Mouse (Mus musculus): ENCODE results near the gene Samd7. TPM values are rescaled to one million over a fixed set of nuclear protein-coding genes. Genes with fewer than 3 reads are reported as not detected.

Gene Samd7
- polyA plus RNA-seq, 1 experiment = not detected

GRCm38 (mm10) chr3:30764877-30765276, 18.8 kb downstream of the Samd7 start:
- H3K79me3 ChIP-seq (ENCODE audit: low read depth) = no peaks in the 10 kb centered on the region
- TF ChIP-seq USF1 (IDR thresholded peaks at IDR 0.05; ENCODE audit: low read depth) (no peak), FOSL1 (IDR thresholded peaks at IDR 0.05; ENCODE audit: insufficient read depth, low read length, poor library complexity, severe bottlenecking) (no peak), MYOD1 (IDR thresholded peaks at IDR 0.05; ENCODE audit: control insufficient read depth, insufficient read length, low read depth) (no peak), CTCF (IDR thresholded peaks at IDR 0.05; ENCODE audit: control insufficient read depth, insufficient read depth, insufficient read length) (no peak), CEBPB (IDR thresholded peaks at IDR 0.05; ENCODE audit: low read depth) (no peak), MAX (IDR thresholded peaks at IDR 0.05) (no peak), MYOG (IDR thresholded peaks at IDR 0.05; ENCODE audit: control insufficient read depth, extremely low read depth, insufficient read length) (no peak)
- H3K79me2 ChIP-seq (ENCODE audit: control insufficient read depth, insufficient read depth) = no peaks in the 10 kb centered on the region
- H3ac ChIP-seq (ENCODE audit: control insufficient read depth, insufficient read length, low read depth) = no peak overlapping the region
- no peaks in the 10 kb centered on the region for H3K36me3 ChIP-seq (ENCODE audit: control insufficient read depth, insufficient read depth)
- no peaks in the 10 kb centered on the region for H3K27me3 ChIP-seq (ENCODE audit: control insufficient read depth, insufficient read depth, insufficient read length)
- no peak overlapping the region for H3K4me3 ChIP-seq (ENCODE audit: insufficient read depth, poor library complexity, severe bottlenecking)

GRCm38 (mm10) chr3:30765311-30766027, 19.4 kb downstream of the Samd7 start:
- Histone ChIP-seq H3K36me3 (ENCODE audit: control insufficient read depth, insufficient read depth) (no peaks in the 10 kb centered on the region), H3K79me2 (ENCODE audit: control insufficient read depth, insufficient read depth) (no peaks in the 10 kb centered on the region), H3K27me3 (ENCODE audit: control insufficient read depth, insufficient read depth, insufficient read length) (no peaks in the 10 kb centered on the region), H3ac (ENCODE audit: control insufficient read depth, insufficient read length, low read depth) (no peak overlapping the region), H3K4me3 (ENCODE audit: insufficient read depth, poor library complexity, severe bottlenecking) (no peak overlapping the region), H3K79me3 (ENCODE audit: low read depth) (no peaks in the 10 kb centered on the region)
- TF ChIP-seq USF1 (IDR thresholded peaks at IDR 0.05; ENCODE audit: low read depth) = no peak
- TF ChIP-seq CTCF (IDR thresholded peaks at IDR 0.05; ENCODE audit: control insufficient read depth, insufficient read depth, insufficient read length) = no peak
- TF ChIP-seq CEBPB (IDR thresholded peaks at IDR 0.05; ENCODE audit: low read depth) = no peak
- no peak for TF ChIP-seq MYOD1 (IDR thresholded peaks at IDR 0.05; ENCODE audit: control insufficient read depth, insufficient read length, low read depth)

- no peak overlapping the region for H3ac ChIP-seq (ENCODE audit: control insufficient read depth, insufficient read length, low read depth)
- H3K4me3 ChIP-seq (ENCODE audit: insufficient read depth, poor library complexity, severe bottlenecking) = no peak overlapping the region
- no peaks in the 10 kb centered on the region for H3K36me3 ChIP-seq (ENCODE audit: control insufficient read depth, insufficient read depth)
- TF ChIP-seq MYOD1 (IDR thresholded peaks at IDR 0.05; ENCODE audit: control insufficient read depth, insufficient read length, low read depth) = no peak
- H3K27me3 ChIP-seq (ENCODE audit: control insufficient read depth, insufficient read depth, insufficient read length) = no peaks in the 10 kb centered on the region
- no peaks in the 10 kb centered on the region for H3K79me2 ChIP-seq (ENCODE audit: control insufficient read depth, insufficient read depth)
- H3K79me3 ChIP-seq (ENCODE audit: low read depth) = no peaks in the 10 kb centered on the region
Measured at GRCm38 (mm10) chr3:30766177-30766576, 20.1 kb downstream of the Samd7 start.

GRCm38 (mm10) chr3:30767271-30767670, 21.2 kb downstream of the Samd7 start:
- Histone ChIP-seq H3K4me3 (ENCODE audit: insufficient read depth, poor library complexity, severe bottlenecking) (no peak overlapping the region), H3K79me3 (ENCODE audit: low read depth) (no peaks in the 10 kb centered on the region), H3K27me3 (ENCODE audit: control insufficient read depth, insufficient read depth, insufficient read length) (no peaks in the 10 kb centered on the region), H3K79me2 (ENCODE audit: control insufficient read depth, insufficient read depth) (no peaks in the 10 kb centered on the region), H3ac (ENCODE audit: control insufficient read depth, insufficient read length, low read depth) (no peak overlapping the region), H3K36me3 (ENCODE audit: control insufficient read depth, insufficient read depth) (no peaks in the 10 kb centered on the region)
- no peak for TF ChIP-seq MYOD1 (IDR thresholded peaks at IDR 0.05; ENCODE audit: control insufficient read depth, insufficient read length, low read depth)
- no peak for TF ChIP-seq CEBPB (IDR thresholded peaks at IDR 0.05; ENCODE audit: low read depth)
- no peak for TF ChIP-seq USF1 (IDR thresholded peaks at IDR 0.05; ENCODE audit: low read depth)
- TF ChIP-seq MYOG (IDR thresholded peaks at IDR 0.05; ENCODE audit: control insufficient read depth, extremely low read depth, insufficient read length) = no peak
- no peak for TF ChIP-seq MAX (IDR thresholded peaks at IDR 0.05)
- no peak for TF ChIP-seq FOSL1 (IDR thresholded peaks at IDR 0.05; ENCODE audit: insufficient read depth, low read length, poor library complexity, severe bottlenecking)
- no peak for TF ChIP-seq CTCF (IDR thresholded peaks at IDR 0.05; ENCODE audit: control insufficient read depth, insufficient read depth, insufficient read length)

- H3K4me3 ChIP-seq (ENCODE audit: insufficient read depth, poor library complexity, severe bottlenecking) = no peak overlapping the region
- no peak overlapping the region for H3ac ChIP-seq (ENCODE audit: control insufficient read depth, insufficient read length, low read depth)
- H3K79me3 ChIP-seq (ENCODE audit: low read depth) = no peaks in the 10 kb centered on the region
- no peaks in the 10 kb centered on the region for H3K79me2 ChIP-seq (ENCODE audit: control insufficient read depth, insufficient read depth)
- no peak for TF ChIP-seq MAX (IDR thresholded peaks at IDR 0.05)
- no peak for TF ChIP-seq CTCF (IDR thresholded peaks at IDR 0.05; ENCODE audit: control insufficient read depth, insufficient read depth, insufficient read length)
- TF ChIP-seq CEBPB (IDR thresholded peaks at IDR 0.05; ENCODE audit: low read depth) = no peak
- no peak for TF ChIP-seq MYOG (IDR thresholded peaks at IDR 0.05; ENCODE audit: control insufficient read depth, extremely low read depth, insufficient read length)
- no peak for TF ChIP-seq USF1 (IDR thresholded peaks at IDR 0.05; ENCODE audit: low read depth)
- no peak for TF ChIP-seq MYOD1 (IDR thresholded peaks at IDR 0.05; ENCODE audit: control insufficient read depth, insufficient read length, low read depth)
- no peak for TF ChIP-seq FOSL1 (IDR thresholded peaks at IDR 0.05; ENCODE audit: insufficient read depth, low read length, poor library complexity, severe bottlenecking)
- no peaks in the 10 kb centered on the region for H3K36me3 ChIP-seq (ENCODE audit: control insufficient read depth, insufficient read depth)
- H3K27me3 ChIP-seq (ENCODE audit: control insufficient read depth, insufficient read depth, insufficient read length) = no peaks in the 10 kb centered on the region
Measured at GRCm38 (mm10) chr3:30769755-30770515, 23.8 kb downstream of the Samd7 start.
